Mouse (Mus musculus) hindbrain, embryonic 12.5 days (tissue): ENCODE results near the gene Akap6. TPM values are rescaled to one million over a fixed set of nuclear protein-coding genes. Genes with fewer than 3 reads are reported as not detected.

Experiments
- ATAC-seq: fragments of 200-750 bp; cut with Nextera tagmentation; 2 replicates; pipeline ENCODE4 v1.8.0; 2017; ENCODE audit warnings: moderate TSS enrichment; ENCODE audit not compliant: low FRiP score
- H3K27ac ChIP-seq: fragments of 300-500 bp; sonication (generic); 2 replicates; pipeline ENCODE4 v1.5.1; 2016; ENCODE audit warnings: mild to moderate bottlenecking
- H3K27me3 ChIP-seq: fragments of 300-500 bp; sonication (generic); 2 replicates; pipeline ENCODE4 v1.6.1; 2016; ENCODE audit warnings: mild to moderate bottlenecking
- H3K36me3 ChIP-seq: fragments of 300-500 bp; sonication (generic); 2 replicates; pipeline ENCODE4 v1.6.1; 2016; ENCODE audit warnings: mild to moderate bottlenecking
- H3K4me1 ChIP-seq: fragments of 300-500 bp; sonication (generic); 2 replicates; pipeline ENCODE4 v1.6.1; 2016
- H3K4me2 ChIP-seq: fragments of 300-500 bp; sonication (generic); replicated peaks from 2 replicates; pipeline ENCODE4 v1.6.1; 2016; ENCODE audit warnings: mild to moderate bottlenecking
- H3K4me3 ChIP-seq: fragments of 300-500 bp; sonication (generic); 2 replicates; pipeline ENCODE4 v1.5.1; 2016; ENCODE audit warnings: mild to moderate bottlenecking
- H3K9ac ChIP-seq: fragments of 300-500 bp; sonication (generic); 2 replicates; pipeline ENCODE4 v1.6.1; 2016; ENCODE audit warnings: mild to moderate bottlenecking, moderate library complexity
- H3K9me3 ChIP-seq: fragments of 300-500 bp; sonication (generic); replicated peaks from 2 replicates; pipeline ENCODE4 v1.6.1; 2016; ENCODE audit warnings: mild to moderate bottlenecking
- WGBS: fragments of 180-500 bp; shearing (Covaris S2); methylation state at CpG from one replicate; pipeline ENCODE4 v1.1.7; 2016; 5-methylcytosine and 5-hydroxymethylcytosine counted together
- polyA plus RNA-seq: library from polyadenylated mRNA; unstranded; fragments of >200 nt; fragmentation: Nextera tagmentation; extraction: Ambion mirVana; gene quantifications from 2 replicates; pipeline ENCODE4 v1.2.1, GENCODE M21; 2016

Gene Akap6
- polyA plus RNA-seq, 1 experiment from 2014 or later: 34.2 TPM

GRCm38 (mm10) chr12:52861922-52862321, 162.7 kb downstream of the Akap6 start:
- Histone ChIP-seq H3K36me3 (no peaks in the 10 kb centered on the region), H3K9ac (no peak overlapping the region), H3K4me2 (no peak overlapping the region), H3K27ac (no peak overlapping the region), H3K4me3 (no peak overlapping the region), H3K27me3 (no peaks in the 10 kb centered on the region), H3K9me3 (0 out of 2 replicates have a peak, but pooled peaks cover 6% of the 10 kb centered on the region), H3K4me1 (no peaks in the 10 kb centered on the region)
- no peak for ATAC-seq
- 94% methylated on average over 3 of the region's 3 CpGs for WGBS

DNA sequence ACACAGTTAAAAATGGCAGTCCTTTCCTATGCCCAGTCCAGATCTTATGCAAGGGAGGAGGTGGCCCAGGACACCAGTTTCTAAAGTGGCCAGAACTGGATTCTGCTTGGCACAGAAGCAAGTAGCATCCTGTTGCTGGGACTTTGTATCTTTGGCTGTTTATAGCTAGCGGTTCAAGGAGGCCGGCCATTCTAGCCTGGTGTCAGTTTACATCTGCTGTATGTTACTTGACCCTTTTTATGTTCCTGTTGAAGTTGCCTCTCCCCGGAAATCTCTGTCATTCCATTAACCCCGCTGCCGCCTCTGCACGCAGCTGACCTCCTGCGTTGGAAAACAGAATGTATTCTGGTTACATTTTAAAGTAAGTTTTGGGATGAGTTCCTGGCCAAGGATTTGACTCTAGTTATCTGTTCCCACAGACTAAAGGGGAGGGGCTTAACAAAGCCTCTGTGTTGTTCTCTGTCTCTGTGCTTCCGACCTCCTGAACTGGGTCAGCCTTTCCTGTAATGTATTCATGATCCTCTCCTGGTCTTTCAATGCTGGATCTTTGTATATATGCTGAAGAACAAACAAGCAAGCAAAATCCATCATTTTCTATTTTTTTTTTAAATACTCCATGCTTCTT, 168.9 kb downstream of the Akap6 start:
- Histone ChIP-seq H3K9me3 (0 out of 2 replicates have a peak, but pooled peaks cover 6% of the 10 kb centered on the region), H3K4me1 (peaks cover 10% of the 10 kb centered on the region; the same call in 1 of the 2 replicates), H3K27me3 (no peaks in the 10 kb centered on the region), H3K36me3 (no peaks in the 10 kb centered on the region), H3K27ac (no peak overlapping the region; the same call in 1 of the 2 replicates), H3K4me2 (no peak overlapping the region), H3K9ac (no peak overlapping the region), H3K4me3 (no peak overlapping the region)
- no peak for ATAC-seq
- 35% methylated on average over 8 of the region's 8 CpGs for WGBS

DNA sequence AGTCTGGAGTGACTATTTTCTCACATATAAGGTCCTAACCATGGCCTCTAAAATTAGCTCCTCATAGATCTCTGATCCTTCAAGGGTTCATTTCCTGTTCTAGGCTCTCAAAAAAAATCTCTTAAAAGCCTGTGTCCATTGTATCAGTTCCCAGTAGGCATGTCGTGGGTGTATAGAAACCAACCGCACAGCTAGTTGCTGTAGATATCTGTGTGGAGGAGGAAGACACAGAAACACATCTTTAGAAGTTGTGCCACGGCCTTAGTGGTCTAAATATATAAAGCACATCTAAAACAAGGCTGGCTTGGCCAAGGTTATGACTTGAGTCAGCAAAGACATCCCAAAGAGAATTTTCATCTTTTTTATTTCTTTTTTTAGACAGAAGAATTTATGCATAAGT, 172.4 kb downstream of the Akap6 start:
- Histone ChIP-seq H3K9me3 (no peaks in the 10 kb centered on the region), H3K27ac (no peak overlapping the region), H3K36me3 (no peaks in the 10 kb centered on the region), H3K4me2 (no peak overlapping the region), H3K4me1 (peaks cover 10% of the 10 kb centered on the region; the same call in 1 of the 2 replicates), H3K27me3 (no peaks in the 10 kb centered on the region), H3K4me3 (no peak overlapping the region), H3K9ac (no peak overlapping the region)
- no peak for ATAC-seq
- WGBS: 88% methylated on average over 3 of the region's 3 CpGs

GRCm38 (mm10) chr12:52874332-52874923, 175.2 kb downstream of the Akap6 start:
- no peak overlapping the region for H3K9ac ChIP-seq
- no peaks in the 10 kb centered on the region for H3K27me3 ChIP-seq
- no peak overlapping the region for H3K4me3 ChIP-seq
- no peak overlapping the region for H3K4me2 ChIP-seq
- ATAC-seq: no peak
- no peaks in the 10 kb centered on the region for H3K4me1 ChIP-seq
- H3K36me3 ChIP-seq: no peaks in the 10 kb centered on the region
- no peak overlapping the region for H3K27ac ChIP-seq
- 79% methylated on average over 9 of the region's 9 CpGs for WGBS
- no peaks in the 10 kb centered on the region for H3K9me3 ChIP-seq

GRCm38 (mm10) chr12:52876065-52876464, 176.9 kb downstream of the Akap6 start:
- no peak for ATAC-seq
- no peak overlapping the region for H3K4me3 ChIP-seq
- H3K4me1 ChIP-seq: no peaks in the 10 kb centered on the region
- H3K27ac ChIP-seq: no peak overlapping the region
- no peaks in the 10 kb centered on the region for H3K9me3 ChIP-seq
- H3K36me3 ChIP-seq: 0 out of 2 replicates have a peak, but pooled peaks cover 6% of the 10 kb centered on the region
- H3K4me2 ChIP-seq: no peak overlapping the region
- H3K27me3 ChIP-seq: no peaks in the 10 kb centered on the region
- H3K9ac ChIP-seq: no peak overlapping the region
- 53% methylated on average over 4 of the region's 4 CpGs for WGBS

GRCm38 (mm10) chr12:52876978-52877769, 178.0 kb downstream of the Akap6 start:
- Histone ChIP-seq H3K4me3 (no peak overlapping the region), H3K9me3 (no peaks in the 10 kb centered on the region), H3K9ac (no peak overlapping the region), H3K4me2 (no peak overlapping the region), H3K27ac (no peak overlapping the region), H3K36me3 (0 out of 2 replicates have a peak, but pooled peaks cover 9% of the 10 kb centered on the region), H3K27me3 (no peaks in the 10 kb centered on the region), H3K4me1 (no peaks in the 10 kb centered on the region)
- WGBS: 89% methylated on average over 8 of the region's 8 CpGs
- no peak for ATAC-seq

DNA sequence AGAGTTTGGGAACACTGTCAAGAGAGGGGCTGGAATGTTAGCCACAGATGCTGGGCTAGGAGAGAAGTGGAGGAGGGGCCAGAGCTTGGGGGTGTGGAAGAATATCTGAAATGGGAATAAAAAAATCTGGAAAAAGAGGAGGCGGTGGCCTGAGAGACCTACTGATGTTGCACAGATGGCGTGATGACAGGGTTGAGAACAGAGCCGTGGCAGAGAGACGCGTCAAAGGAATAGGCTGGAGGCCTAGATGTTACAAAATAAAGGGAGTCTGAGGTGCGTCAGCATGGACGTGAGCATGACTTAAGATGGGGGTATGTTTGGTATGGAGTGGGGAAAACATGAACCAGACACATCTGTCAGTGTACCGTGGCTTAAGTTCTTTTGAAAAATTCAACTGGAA, 180.1 kb downstream of the Akap6 start:
- Histone ChIP-seq H3K27me3 (no peaks in the 10 kb centered on the region), H3K9ac (no peak overlapping the region), H3K4me1 (no peaks in the 10 kb centered on the region), H3K27ac (no peak overlapping the region), H3K4me2 (no peak overlapping the region), H3K4me3 (no peak overlapping the region), H3K9me3 (no peaks in the 10 kb centered on the region), H3K36me3 (0 out of 2 replicates have a peak, but pooled peaks cover 9% of the 10 kb centered on the region)
- no peak for ATAC-seq
- 82% methylated on average over 8 of the region's 8 CpGs for WGBS

GRCm38 (mm10) chr12:52892519-52892918, 193.3 kb downstream of the Akap6 start:
- Histone ChIP-seq H3K9ac (no peak overlapping the region), H3K4me3 (no peak overlapping the region), H3K27me3 (no peaks in the 10 kb centered on the region), H3K4me1 (0 out of 2 replicates have a peak, but pooled peaks cover 7% of the 10 kb centered on the region), H3K27ac (no peak overlapping the region), H3K4me2 (no peak overlapping the region), H3K9me3 (no peaks in the 10 kb centered on the region), H3K36me3 (peaks cover 8% of the 10 kb centered on the region)
- no peak for ATAC-seq
- WGBS: 92% methylated on average over 7 of the region's 7 CpGs

DNA sequence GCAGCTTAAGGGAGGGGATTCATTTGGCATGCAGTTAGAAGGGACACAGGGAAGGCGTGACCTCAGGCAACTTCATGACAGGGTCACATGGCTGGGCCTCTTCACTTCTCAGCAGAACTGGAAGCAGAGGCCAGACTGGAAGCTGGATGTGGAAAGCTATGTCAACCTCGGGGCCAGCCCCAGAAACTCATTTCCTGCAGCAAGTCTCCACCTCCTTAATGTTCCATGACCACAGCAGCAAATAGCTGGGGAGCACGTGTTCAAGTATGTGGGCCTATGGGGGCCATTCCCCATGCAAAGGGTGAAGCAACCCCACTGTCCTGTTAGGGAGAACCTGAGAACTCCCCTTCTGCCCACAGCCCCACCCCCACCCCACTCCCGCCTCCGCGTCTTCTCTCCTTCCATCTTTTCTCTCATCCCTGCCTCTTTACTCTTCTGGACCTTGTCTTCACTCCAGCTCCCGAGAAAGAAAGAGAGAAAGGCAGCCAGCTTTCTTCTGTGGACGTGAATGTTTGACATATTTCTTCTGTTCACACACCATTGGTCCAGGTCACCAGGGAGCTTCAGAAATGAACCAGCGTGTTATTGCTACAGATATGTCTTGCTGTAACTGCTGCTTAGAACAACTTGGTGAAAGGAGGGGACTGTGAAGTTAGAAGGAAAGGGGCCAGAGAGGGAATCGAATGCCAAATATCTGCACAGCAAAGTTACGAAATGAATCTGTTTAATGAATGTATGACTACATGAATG, 194.6 kb downstream of the Akap6 start:
- peak overlapping the region; percentile 23; the same call in 1 of the 2 replicates for H3K27ac ChIP-seq
- H3K36me3 ChIP-seq: 0 out of 2 replicates have a peak, but pooled peaks cover 3% of the 10 kb centered on the region
- no peak for ATAC-seq
- no peak overlapping the region for H3K4me2 ChIP-seq
- no peak overlapping the region for H3K4me3 ChIP-seq
- 0 out of 2 replicates have a peak, but pooled peaks cover 7% of the 10 kb centered on the region for H3K4me1 ChIP-seq
- WGBS: 73% methylated on average over 11 of the region's 11 CpGs
- no peak overlapping the region for H3K9ac ChIP-seq
- H3K27me3 ChIP-seq: no peaks in the 10 kb centered on the region
- no peaks in the 10 kb centered on the region for H3K9me3 ChIP-seq

DNA sequence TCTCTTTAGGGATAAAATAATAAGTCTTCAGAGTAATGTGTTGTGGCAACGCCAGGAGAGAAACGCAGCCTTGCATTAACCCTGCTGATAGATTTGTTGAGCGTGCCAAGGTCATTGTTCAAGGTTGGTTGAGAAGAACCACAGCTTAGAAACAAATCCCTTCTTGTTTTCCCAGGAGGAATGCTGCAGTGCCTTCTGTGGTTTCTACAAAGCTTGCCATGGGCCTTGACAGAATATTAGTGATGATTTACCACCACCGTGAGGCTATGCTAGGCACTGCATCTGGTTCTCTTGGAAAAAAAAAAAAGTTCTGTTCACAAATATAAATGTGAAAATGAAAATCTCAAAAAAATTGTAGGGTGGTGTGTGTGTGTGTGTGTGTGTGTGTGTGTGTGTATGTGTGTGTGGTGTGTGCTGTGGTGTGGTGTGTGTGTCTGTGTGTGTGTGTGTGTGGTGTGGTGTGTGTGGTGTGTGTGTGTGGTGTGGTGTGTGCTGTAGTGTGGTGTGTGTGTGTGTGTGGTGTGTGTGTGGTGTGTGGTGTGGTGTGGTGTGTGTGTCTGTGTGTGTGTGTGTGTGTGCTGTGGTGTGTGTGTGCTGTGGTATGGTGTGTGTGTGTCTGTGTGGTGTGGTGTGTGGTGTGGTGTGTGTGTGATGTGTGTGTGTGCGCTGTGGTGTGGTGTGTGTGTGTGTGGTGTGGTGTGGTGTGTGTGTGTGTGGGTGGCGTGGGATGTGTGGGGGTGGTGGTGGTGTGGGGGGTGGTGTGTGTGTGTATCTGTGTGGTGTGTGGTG, 196.7 kb downstream of the Akap6 start:
- 0 out of 2 replicates have a peak, but pooled peaks cover 7% of the 10 kb centered on the region for H3K4me1 ChIP-seq
- H3K27me3 ChIP-seq: no peaks in the 10 kb centered on the region
- H3K27ac ChIP-seq: no peak overlapping the region
- WGBS: 35% methylated on average over 5 of the region's 6 CpGs
- no peak overlapping the region for H3K9ac ChIP-seq
- no peak overlapping the region for H3K4me3 ChIP-seq
- H3K9me3 ChIP-seq: no peaks in the 10 kb centered on the region
- H3K4me2 ChIP-seq: no peak overlapping the region
- peak; percentile 78 for ATAC-seq
- no peaks in the 10 kb centered on the region for H3K36me3 ChIP-seq

- no peak overlapping the region for H3K4me3 ChIP-seq
- ATAC-seq: no peak
- 66% methylated on average over 3 of the region's 3 CpGs for WGBS
- no peak overlapping the region for H3K4me2 ChIP-seq
- no peaks in the 10 kb centered on the region for H3K27me3 ChIP-seq
- no peaks in the 10 kb centered on the region for H3K9me3 ChIP-seq
- H3K36me3 ChIP-seq: no peaks in the 10 kb centered on the region
- no peak overlapping the region for H3K9ac ChIP-seq
- H3K4me1 ChIP-seq: 0 out of 2 replicates have a peak, but pooled peaks cover 7% of the 10 kb centered on the region
- no peak overlapping the region for H3K27ac ChIP-seq
These were observed 197.6 kb downstream of the Akap6 start for GRCm38 (mm10) chr12:52896785-52897184.
